Mouse (Mus musculus) C2C12 (cell line): Measurements from ENCODE around the gene E030018B13Rik.

Source experiments
- CEBPB ChIP-seq: IDR thresholded peaks from one replicate; pipeline ENCODE4 v1.6.1; 2011; ENCODE audit warnings: low read depth, mild to moderate bottlenecking, control low read depth, moderate library complexity
- CTCF ChIP-seq: IDR thresholded peaks from one replicate; pipeline ENCODE4 v1.5.1; 2011; ENCODE audit not compliant: control insufficient read depth, insufficient read depth, insufficient read length
- FOSL1 ChIP-seq: IDR thresholded peaks from one replicate; pipeline ENCODE4 v1.8.0; 2011; ENCODE audit warnings: mild to moderate bottlenecking, low read length; ENCODE audit not compliant: poor library complexity, insufficient read depth, severe bottlenecking
- MAX ChIP-seq: IDR thresholded peaks from one replicate; pipeline ENCODE4 v1.6.1; 2011; ENCODE audit warnings: mild to moderate bottlenecking, control low read depth
- MYOD1 ChIP-seq: IDR thresholded peaks from one replicate; pipeline ENCODE4 v1.6.1; 2011; ENCODE audit warnings: low read depth; ENCODE audit not compliant: control insufficient read depth, insufficient read length
- MYOG ChIP-seq: IDR thresholded peaks from one replicate; pipeline ENCODE4 v1.6.1; 2011; ENCODE audit not compliant: control insufficient read depth, insufficient read length; ENCODE audit errors: extremely low read depth
- USF1 ChIP-seq: IDR thresholded peaks from one replicate; pipeline ENCODE4 v1.6.1; 2011; ENCODE audit warnings: low read depth, mild to moderate bottlenecking, control low read depth, moderate library complexity

- TF ChIP-seq CTCF, result no peak
- no peak for TF ChIP-seq USF1
- TF ChIP-seq MAX, result no peak
- no peak for TF ChIP-seq MYOG
- no peak for TF ChIP-seq MYOD1
- no peak for TF ChIP-seq FOSL1
- TF ChIP-seq CEBPB, result no peak
Observed at GRCm38 (mm10) chr7:63901942-63902341, 14.7 kb upstream of the E030018B13Rik start.
